Mouse (Mus musculus) lung, postnatal 0 days (tissue): Measurements from ENCODE around the gene Ocrl.
A peak's percentile ranks its signal among the peaks of the same experiment; 100 is the strongest.

Experiments
- CTCF ChIP-seq: IDR thresholded peaks from 2 replicates; pipeline ENCODE4 v1.5.1; 2016; ENCODE audit warnings: antibody characterized with exemption, mild to moderate bottlenecking
- EP300 ChIP-seq: IDR thresholded peaks from 2 replicates; pipeline ENCODE4 v1.6.1; 2016; ENCODE audit warnings: antibody characterized with exemption, mild to moderate bottlenecking, control low read depth

DNA sequence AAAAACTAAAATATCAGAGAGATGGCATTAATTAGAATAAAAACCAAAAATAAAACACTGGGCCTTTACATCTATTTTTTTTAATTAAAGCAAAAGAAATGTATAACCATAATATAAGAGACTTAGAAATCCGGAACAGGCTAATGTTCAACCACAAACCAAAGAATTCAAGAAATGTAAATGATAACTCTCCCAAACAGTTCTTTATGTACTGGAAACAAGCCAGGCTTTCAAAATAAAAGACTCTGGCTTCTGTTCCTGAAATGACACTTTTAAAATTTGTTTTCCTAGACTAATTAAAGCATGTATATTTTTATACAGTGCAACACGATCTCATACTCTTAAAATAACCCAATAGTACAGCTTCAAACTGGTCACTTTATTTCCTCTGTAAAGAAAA is 24.8 kb upstream of the Ocrl start:
- TF ChIP-seq CTCF (no peak), EP300 (0 out of 2 replicates have a peak, but pooled peaks have one; percentile 22)
